Mouse (Mus musculus) layer of hippocampus, adult 9-11 months (tissue): ENCODE measurements around the gene Acox1.

ENCODE experiments used
- DNase-seq: peaks from one replicate; pipeline ENCODE4 v3.0.0; 2022

Gene Acox1

DNA sequence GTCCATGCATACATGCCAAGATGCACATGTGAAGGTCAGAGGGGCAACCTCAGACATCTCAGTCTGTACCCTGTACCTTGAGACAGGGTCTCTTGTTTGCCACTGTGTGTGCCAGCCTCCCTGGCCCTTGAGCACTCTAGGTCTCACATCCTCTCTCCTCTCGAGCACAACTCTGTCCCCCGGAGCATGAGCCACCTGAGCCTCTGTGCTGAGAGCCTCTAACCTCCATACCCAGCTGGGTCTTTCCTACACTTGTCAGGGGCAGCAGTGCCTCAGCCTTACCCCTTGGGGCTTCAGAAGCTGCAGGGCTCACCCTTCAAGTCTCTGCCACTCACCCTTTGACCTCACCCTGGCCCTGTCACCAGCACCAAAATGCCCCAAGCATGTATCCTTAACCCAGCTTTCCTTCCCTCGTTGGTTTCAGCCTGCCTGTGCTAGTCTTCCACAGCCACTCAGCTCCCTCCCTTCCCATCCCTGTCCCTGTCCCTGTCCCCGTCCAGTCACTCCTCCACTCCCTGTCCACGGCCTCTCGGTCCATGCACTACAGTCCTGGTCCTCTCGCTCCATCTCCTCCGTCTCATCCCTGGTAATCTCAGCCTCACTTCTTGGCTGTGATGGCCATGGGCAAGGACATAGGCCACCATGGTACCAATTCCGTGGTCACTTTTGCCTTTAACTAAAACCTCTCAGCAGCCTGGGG, 69.6 kb downstream of the Acox1 start:
- DNase-seq, result no peak

- no peak for DNase-seq
Measured at GRCm38 (mm10) chr11:116127986-116128385, 70.9 kb downstream of the Acox1 start.

GRCm38 (mm10) chr11:116127156-116127980, 71.5 kb downstream of the Acox1 start, which contains the start of gene Trim47:
Gene Trim47 (minus strand): TSS chr11:116127210.
- DNase-seq, result no peak

DNA sequence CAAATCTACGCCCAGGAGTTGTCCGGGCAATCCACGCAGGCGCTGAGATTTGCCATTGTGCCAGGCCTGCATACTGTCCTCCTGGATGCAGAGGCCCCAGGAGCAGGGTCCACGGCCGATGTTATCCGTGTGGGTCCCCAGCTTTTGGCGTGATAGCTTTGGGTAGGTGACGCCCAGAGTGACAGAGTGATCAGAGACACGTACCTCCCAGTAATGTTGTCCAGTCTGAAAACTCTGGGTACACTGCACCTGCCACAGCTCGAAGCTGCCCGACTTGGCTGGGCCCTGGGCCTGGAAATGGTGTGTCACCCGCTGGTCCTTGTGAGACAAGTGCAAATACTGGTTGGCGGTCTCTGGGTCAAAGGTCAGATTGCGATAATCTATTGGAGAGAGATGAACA, 72.6 kb downstream of the Acox1 start:
- no peak for DNase-seq
